Mouse (Mus musculus): ENCODE measurements around the gene Traip. TPM values are rescaled to one million over a fixed set of nuclear protein-coding genes. Genes with fewer than 3 reads are reported as not detected.

Gene Traip
- polyA plus RNA-seq, 1 experiment from 2014 or later = 8.6 TPM

- 86% methylated on average over 3 of the region's 3 CpGs for WGBS
- H3K27ac ChIP-seq = no peak overlapping the region
- ATAC-seq (ENCODE audit: low FRiP score) = no peak
Measured at GRCm38 (mm10) chr9:107987950-107988349, 38.0 kb downstream of the Traip start.

DNA sequence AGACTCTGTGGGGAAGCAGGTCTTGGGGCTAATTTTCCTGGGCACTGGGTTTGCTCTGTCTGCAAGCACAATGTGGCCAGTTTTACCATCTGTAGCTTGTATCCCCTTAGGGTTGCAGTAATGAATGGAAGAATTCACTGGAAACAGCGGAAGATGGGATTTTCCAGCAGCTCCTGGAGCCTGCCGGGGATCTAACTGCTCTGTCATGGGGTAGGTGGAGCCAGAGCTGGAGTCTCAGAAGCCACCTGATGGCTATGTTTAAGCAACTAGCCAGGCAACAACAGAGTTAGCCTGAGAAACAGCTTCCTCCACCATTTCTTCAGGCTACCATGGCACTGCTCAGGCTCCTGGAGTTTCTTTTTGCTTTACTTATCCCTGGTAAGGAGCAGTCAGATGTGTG lies 42.3 kb downstream of the Traip start, which contains the start of gene Cdhr4:
Cdhr4 (plus strand) TSS at position 301 of the 400 bp plus-strand sequence.
- H3K27me3 ChIP-seq (ENCODE audit: control insufficient read depth, insufficient read depth, low read length) = no peaks in the 10 kb centered on the region
- no peak within 1 kb of the TSS for H3K9ac ChIP-seq
- 55% methylated on average over 2 of the region's 2 CpGs for WGBS
- no peak for DNase-seq (ENCODE audit: low spot score)
- H3K4me2 ChIP-seq (replicated peaks) = no peak within 1 kb of the TSS
- no peaks in the 10 kb centered on the region for H3K4me1 ChIP-seq (replicated peaks; ENCODE audit: control insufficient read depth, insufficient read depth, low read length)
- no peak within 1 kb of the TSS for H3K27ac ChIP-seq
- H3K36me3 ChIP-seq (replicated peaks; ENCODE audit: control insufficient read depth, insufficient read depth) = no peaks in the 10 kb centered on the region
- no peak for ATAC-seq (ENCODE audit: low FRiP score)
- H3K4me3 ChIP-seq (replicated peaks; ENCODE audit: low read length) = no peak within 1 kb of the TSS
- no peaks in the 10 kb centered on the region for H3K9me3 ChIP-seq (ENCODE audit: control insufficient read depth, low read length)

More at GRCm38 (mm10) chr9:107987950-107988349, 38.0 kb downstream of the Traip start:
- Histone ChIP-seq H3K4me3 (replicated peaks; ENCODE audit: low read length) (no peak overlapping the region), H3K4me2 (replicated peaks) (no peak overlapping the region), H3K9me3 (ENCODE audit: control insufficient read depth, low read length) (no peaks in the 10 kb centered on the region), H3K9ac (no peak overlapping the region), H3K4me1 (replicated peaks; ENCODE audit: control insufficient read depth, insufficient read depth, low read length) (peaks cover 7% of the 10 kb centered on the region; the same call in 1 of the 2 replicates), H3K36me3 (replicated peaks; ENCODE audit: control insufficient read depth, insufficient read depth) (no peaks in the 10 kb centered on the region), H3K27me3 (ENCODE audit: control insufficient read depth, insufficient read depth, low read length) (peaks cover 14% of the 10 kb centered on the region)
- no peak for DNase-seq (ENCODE audit: low spot score)

GRCm38 (mm10) chr9:107993013-107993412 lies 43.1 kb downstream of the Traip start:
- ATAC-seq (ENCODE audit: low FRiP score) (no peak), DNase-seq (ENCODE audit: low spot score) (no peak)
- no peaks in the 10 kb centered on the region for H3K36me3 ChIP-seq (replicated peaks; ENCODE audit: control insufficient read depth, insufficient read depth)
- H3K4me1 ChIP-seq (replicated peaks; ENCODE audit: control insufficient read depth, insufficient read depth, low read length) = no peaks in the 10 kb centered on the region
- H3K4me2 ChIP-seq (replicated peaks) = no peak overlapping the region
- H3K27ac ChIP-seq = no peak overlapping the region
- H3K4me3 ChIP-seq (replicated peaks; ENCODE audit: low read length) = no peak overlapping the region
- no peaks in the 10 kb centered on the region for H3K27me3 ChIP-seq (ENCODE audit: control insufficient read depth, insufficient read depth, low read length)
- H3K9ac ChIP-seq = no peak overlapping the region
- H3K9me3 ChIP-seq (ENCODE audit: control insufficient read depth, low read length) = no peaks in the 10 kb centered on the region
- WGBS = 82% methylated on average over 11 of the region's 11 CpGs

DNA sequence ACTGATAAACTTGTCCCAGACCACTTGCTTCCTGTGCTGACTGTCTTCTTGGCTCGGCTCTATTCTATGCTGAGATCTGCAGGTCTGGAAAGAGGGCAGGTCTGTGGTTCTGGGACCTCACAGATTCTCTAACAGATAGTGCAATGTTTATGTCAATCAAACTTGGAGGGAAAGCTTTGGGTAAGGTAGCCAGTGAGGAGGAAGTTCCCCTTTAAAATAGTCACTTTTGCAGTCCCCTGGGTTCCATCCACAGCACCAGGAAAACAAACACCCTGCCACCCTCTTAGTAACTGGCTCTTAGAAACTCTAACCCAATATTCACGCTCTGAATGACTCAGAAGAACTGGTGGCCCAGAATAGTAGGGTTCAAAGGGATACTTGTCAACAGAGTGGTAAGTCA lies 44.5 kb downstream of the Traip start:
- no peak overlapping the region for H3K9ac ChIP-seq
- H3K4me1 ChIP-seq (replicated peaks; ENCODE audit: control insufficient read depth, insufficient read depth, low read length) = no peaks in the 10 kb centered on the region
- H3K27me3 ChIP-seq (ENCODE audit: control insufficient read depth, insufficient read depth, low read length) = no peaks in the 10 kb centered on the region
- H3K9me3 ChIP-seq (ENCODE audit: control insufficient read depth, low read length) = no peaks in the 10 kb centered on the region
- H3K4me3 ChIP-seq (replicated peaks; ENCODE audit: low read length) = no peak overlapping the region
- H3K27ac ChIP-seq = no peak overlapping the region
- no peak overlapping the region for H3K4me2 ChIP-seq (replicated peaks)
- WGBS = 67% methylated on average over 2 of the region's 2 CpGs
- ATAC-seq (ENCODE audit: low FRiP score) = no peak
- no peaks in the 10 kb centered on the region for H3K36me3 ChIP-seq (replicated peaks; ENCODE audit: control insufficient read depth, insufficient read depth)
- no peak for DNase-seq (ENCODE audit: low spot score)

- H3K4me3 ChIP-seq (replicated peaks; ENCODE audit: low read length) = no peak overlapping the region
- no peak for ATAC-seq (ENCODE audit: low FRiP score)
- DNase-seq (ENCODE audit: low spot score) = no peak
- no peak overlapping the region for H3K4me2 ChIP-seq (replicated peaks)
- H3K27me3 ChIP-seq (ENCODE audit: control insufficient read depth, insufficient read depth, low read length) = no peaks in the 10 kb centered on the region
- H3K27ac ChIP-seq = no peak overlapping the region
- no peak overlapping the region for H3K9ac ChIP-seq
- no peaks in the 10 kb centered on the region for H3K36me3 ChIP-seq (replicated peaks; ENCODE audit: control insufficient read depth, insufficient read depth)
- no peaks in the 10 kb centered on the region for H3K4me1 ChIP-seq (replicated peaks; ENCODE audit: control insufficient read depth, insufficient read depth, low read length)
- H3K9me3 ChIP-seq (ENCODE audit: control insufficient read depth, low read length) = no peaks in the 10 kb centered on the region
- 93% methylated on average over 21 of the region's 21 CpGs for WGBS
Measured at GRCm38 (mm10) chr9:107995513-107995912, 45.6 kb downstream of the Traip start.

- ATAC-seq (ENCODE audit: low FRiP score) = no peak
Measured at GRCm38 (mm10) chr9:107996049-107996448, 46.1 kb downstream of the Traip start, which contains the start of gene Gm20662. Gm20662 (plus strand) TSS chr9:107996349.

GRCm38 (mm10) chr9:108001922-108002770 lies 52.2 kb downstream of the Traip start, which contains the start of gene Ip6k1:
Ip6k1 (plus strand) TSS chr9:108002501.
- peak; percentile 100 for DNase-seq (ENCODE audit: low spot score)
- no peaks in the 10 kb centered on the region for H3K36me3 ChIP-seq (replicated peaks; ENCODE audit: control insufficient read depth, insufficient read depth)
- H3K4me1 ChIP-seq (replicated peaks; ENCODE audit: control insufficient read depth, insufficient read depth, low read length) = peaks cover 18% of the 10 kb centered on the region
- H3K27ac ChIP-seq = peak within 1 kb of the TSS; percentile 97
- H3K9me3 ChIP-seq (ENCODE audit: control insufficient read depth, low read length) = no peaks in the 10 kb centered on the region
- H3K9ac ChIP-seq = peak within 1 kb of the TSS; percentile 95
- ATAC-seq (ENCODE audit: low FRiP score) = peak; percentile 99
- under 1% methylated on average over 51 of the region's 51 CpGs for WGBS
- peak within 1 kb of the TSS; percentile 97 for H3K4me3 ChIP-seq (replicated peaks; ENCODE audit: low read length)
- H3K27me3 ChIP-seq (ENCODE audit: control insufficient read depth, insufficient read depth, low read length) = no peaks in the 10 kb centered on the region
- peak within 1 kb of the TSS; percentile 78 for H3K4me2 ChIP-seq (replicated peaks)

More at GRCm38 (mm10) chr9:107996049-107996448, 46.1 kb downstream of the Traip start, which contains the start of gene Gm20662:
- 95% methylated on average over 5 of the region's 5 CpGs for WGBS
- Histone ChIP-seq H3K4me1 (replicated peaks; ENCODE audit: control insufficient read depth, insufficient read depth, low read length) (no peaks in the 10 kb centered on the region), H3K9me3 (ENCODE audit: control insufficient read depth, low read length) (no peaks in the 10 kb centered on the region), H3K27ac (no peak within 1 kb of the TSS), H3K9ac (no peak within 1 kb of the TSS), H3K27me3 (ENCODE audit: control insufficient read depth, insufficient read depth, low read length) (no peaks in the 10 kb centered on the region), H3K4me2 (replicated peaks) (no peak within 1 kb of the TSS), H3K4me3 (replicated peaks; ENCODE audit: low read length) (no peak within 1 kb of the TSS), H3K36me3 (replicated peaks; ENCODE audit: control insufficient read depth, insufficient read depth) (no peaks in the 10 kb centered on the region)
- no peak for DNase-seq (ENCODE audit: low spot score)

DNA sequence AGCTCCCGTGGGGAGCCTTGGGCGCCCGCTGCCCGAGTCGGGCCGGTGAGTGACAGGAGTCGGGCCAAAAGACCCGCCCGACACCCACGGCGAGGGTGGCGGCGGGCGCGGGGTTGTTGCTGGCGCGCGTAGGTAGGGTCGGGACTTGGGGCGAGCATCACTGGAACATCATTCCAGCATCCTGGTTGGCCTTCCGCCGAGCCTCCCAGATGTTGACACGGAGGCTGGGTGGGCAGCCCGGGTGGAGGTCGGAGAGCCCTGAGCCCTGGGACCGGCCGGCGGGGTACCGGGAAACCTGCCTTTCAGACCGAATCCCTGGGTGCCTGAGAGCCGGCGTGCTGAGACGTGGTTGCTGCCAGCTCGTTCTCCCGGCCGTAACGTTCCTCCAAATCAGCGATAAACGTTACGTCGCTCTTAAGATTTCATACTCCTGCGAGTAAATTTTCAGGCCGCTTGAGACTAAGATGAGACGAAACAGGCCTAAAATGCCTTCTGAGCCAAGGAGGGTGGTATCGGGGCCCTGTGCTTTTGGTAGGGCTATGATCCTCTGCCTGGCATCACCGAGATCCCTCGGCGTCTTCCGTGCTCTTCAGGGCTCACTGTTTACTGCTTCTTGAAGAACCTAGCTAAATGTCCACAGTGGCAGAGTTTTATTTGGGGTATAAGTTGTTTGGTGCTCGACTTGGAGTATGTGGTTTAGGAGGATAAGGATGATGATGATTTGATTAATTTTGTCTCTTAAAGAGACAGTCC lies 53.0 kb downstream of the Traip start:
- Histone ChIP-seq H3K4me3 (replicated peaks; ENCODE audit: low read length) (peak overlapping the region; percentile 97), H3K9me3 (ENCODE audit: control insufficient read depth, low read length) (no peaks in the 10 kb centered on the region), H3K9ac (peak overlapping the region; percentile 95), H3K27ac (peak overlapping the region; percentile 97), H3K36me3 (replicated peaks; ENCODE audit: control insufficient read depth, insufficient read depth) (no peaks in the 10 kb centered on the region), H3K27me3 (ENCODE audit: control insufficient read depth, insufficient read depth, low read length) (no peaks in the 10 kb centered on the region), H3K4me1 (replicated peaks; ENCODE audit: control insufficient read depth, insufficient read depth, low read length) (peaks cover 18% of the 10 kb centered on the region), H3K4me2 (replicated peaks) (peak overlapping the region; percentile 62)
- DNase-seq (ENCODE audit: low spot score) = no peak
- ATAC-seq (ENCODE audit: low FRiP score) = peak; percentile 66
- under 1% methylated on average over 49 of the region's 50 CpGs for WGBS

GRCm38 (mm10) chr9:108003531-108003890 lies 53.6 kb downstream of the Traip start:
- H3K4me1 ChIP-seq (replicated peaks; ENCODE audit: control insufficient read depth, insufficient read depth, low read length) = peaks cover 18% of the 10 kb centered on the region
- peak overlapping the region; percentile 62 for H3K4me2 ChIP-seq (replicated peaks)
- no peaks in the 10 kb centered on the region for H3K9me3 ChIP-seq (ENCODE audit: control insufficient read depth, low read length)
- no peaks in the 10 kb centered on the region for H3K27me3 ChIP-seq (ENCODE audit: control insufficient read depth, insufficient read depth, low read length)
- DNase-seq (ENCODE audit: low spot score) (peak; percentile 54), ATAC-seq (ENCODE audit: low FRiP score) (no peak)
- H3K9ac ChIP-seq = peak overlapping the region; percentile 95
- 14% methylated on average over 8 of the region's 8 CpGs for WGBS
- peak overlapping the region; percentile 97 for H3K27ac ChIP-seq
- no peaks in the 10 kb centered on the region for H3K36me3 ChIP-seq (replicated peaks; ENCODE audit: control insufficient read depth, insufficient read depth)
- peak overlapping the region; percentile 97 for H3K4me3 ChIP-seq (replicated peaks; ENCODE audit: low read length)

All from hindbrain, embryonic 14.5 days (tissue).